Mouse (Mus musculus) testis, adult 2 months (tissue): Measurements from ENCODE around the gene Nek11.

Experiments used
- CTCF ChIP-seq: fragments of 200-500 bp; IDR thresholded peaks from 2 replicates; pipeline ENCODE4 v1.5.1; 2012; ENCODE audit warnings: low read depth, mild to moderate bottlenecking, inconsistent platforms, low read length, moderate library complexity; ENCODE audit not compliant: control insufficient read depth, insufficient read depth, insufficient replicate concordance
- POLR2A ChIP-seq: fragments of 200-500 bp; IDR thresholded peaks from 2 replicates; pipeline ENCODE4 v1.6.1; 2012; ENCODE audit warnings: low read depth, mild to moderate bottlenecking, inconsistent platforms, low read length, moderate library complexity; ENCODE audit not compliant: control insufficient read depth

DNA sequence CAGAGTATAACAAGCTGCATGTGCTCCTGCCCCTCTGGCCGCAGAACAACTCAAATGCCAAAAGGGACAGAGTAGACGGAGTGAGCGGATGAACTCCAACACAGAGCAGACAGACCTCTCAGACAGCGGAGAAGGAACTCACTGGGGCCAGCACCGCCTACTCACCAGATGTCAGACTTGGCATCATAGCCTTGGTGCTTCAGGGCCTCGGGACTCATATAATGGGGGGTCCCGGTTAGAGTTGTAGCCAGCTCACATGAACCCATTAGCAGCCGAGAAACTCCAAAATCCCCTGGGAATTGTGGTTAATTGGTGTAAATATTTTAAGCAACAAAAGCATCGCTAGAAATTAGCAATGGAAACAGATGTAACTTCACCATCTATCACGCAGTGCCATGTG is 82.1 kb downstream of the Nek11 start:
- TF ChIP-seq CTCF (no peak), POLR2A (no peak)
